Mouse (Mus musculus): ENCODE data around the gene Atp10a.

The Atp10a gene

GRCm38 (mm10) chr7:58709306-58709705, 53.3 kb downstream of the Atp10a start:
- H3K27me3 ChIP-seq (ENCODE audit: control insufficient read depth, insufficient read depth, low read length, poor library complexity, severe bottlenecking), result no peaks in the 10 kb centered on the region
- no peaks in the 10 kb centered on the region for H3K36me3 ChIP-seq (ENCODE audit: control insufficient read depth, insufficient read depth, low read length, poor library complexity, severe bottlenecking)
- no peak for DNase-seq (ENCODE audit: low read depth, low spot score)

- DNase-seq (ENCODE audit: low read depth, low spot score), result no peak
Observed at GRCm38 (mm10) chr7:58710312-58710711, 54.3 kb downstream of the Atp10a start.

DNA sequence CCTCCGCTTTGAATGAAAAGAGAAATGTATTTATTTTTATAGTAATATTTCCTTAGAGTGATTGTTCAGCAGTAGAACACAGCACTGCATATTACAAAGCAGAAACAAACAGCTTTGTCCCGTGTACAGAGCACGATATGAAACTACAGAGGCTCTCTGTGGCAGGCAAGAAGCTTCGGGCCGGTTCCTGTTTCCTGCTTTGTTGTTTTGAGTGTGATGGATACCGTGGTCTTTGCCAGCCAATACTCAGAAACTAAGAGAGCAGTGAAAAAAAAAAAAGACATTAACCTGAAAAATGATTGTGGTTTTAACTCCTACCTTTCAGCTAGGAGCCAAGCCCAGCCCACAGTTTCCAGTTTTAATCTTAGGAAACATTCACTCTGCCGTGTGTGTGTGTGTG, 55.8 kb downstream of the Atp10a start:
- H3K36me3 ChIP-seq (ENCODE audit: control insufficient read depth, insufficient read depth, low read length, poor library complexity, severe bottlenecking), result no peaks in the 10 kb centered on the region
- DNase-seq (ENCODE audit: low read depth, low spot score), result peak; percentile 48
- H3K27me3 ChIP-seq (ENCODE audit: control insufficient read depth, insufficient read depth, low read length, poor library complexity, severe bottlenecking), result no peaks in the 10 kb centered on the region

More at GRCm38 (mm10) chr7:58710312-58710711, 54.3 kb downstream of the Atp10a start:
- Histone ChIP-seq H3K36me3 (ENCODE audit: control insufficient read depth, insufficient read depth, low read length, poor library complexity, severe bottlenecking) (no peaks in the 10 kb centered on the region), H3K27me3 (ENCODE audit: control insufficient read depth, insufficient read depth, low read length, poor library complexity, severe bottlenecking) (no peaks in the 10 kb centered on the region)

GRCm38 (mm10) chr7:58715576-58716144, 59.7 kb downstream of the Atp10a start:
- H3K36me3 ChIP-seq (ENCODE audit: control insufficient read depth, insufficient read depth, low read length, poor library complexity, severe bottlenecking), result no peaks in the 10 kb centered on the region
- DNase-seq (ENCODE audit: low read depth, low spot score), result no peak
- H3K27me3 ChIP-seq (ENCODE audit: control insufficient read depth, insufficient read depth, low read length, poor library complexity, severe bottlenecking), result no peaks in the 10 kb centered on the region

GRCm38 (mm10) chr7:58716626-58717025, 60.7 kb downstream of the Atp10a start:
- no peaks in the 10 kb centered on the region for H3K27me3 ChIP-seq (ENCODE audit: control insufficient read depth, insufficient read depth, low read length, poor library complexity, severe bottlenecking)
- DNase-seq (ENCODE audit: low read depth, low spot score), result no peak
- H3K36me3 ChIP-seq (ENCODE audit: control insufficient read depth, insufficient read depth, low read length, poor library complexity, severe bottlenecking), result no peaks in the 10 kb centered on the region

DNA sequence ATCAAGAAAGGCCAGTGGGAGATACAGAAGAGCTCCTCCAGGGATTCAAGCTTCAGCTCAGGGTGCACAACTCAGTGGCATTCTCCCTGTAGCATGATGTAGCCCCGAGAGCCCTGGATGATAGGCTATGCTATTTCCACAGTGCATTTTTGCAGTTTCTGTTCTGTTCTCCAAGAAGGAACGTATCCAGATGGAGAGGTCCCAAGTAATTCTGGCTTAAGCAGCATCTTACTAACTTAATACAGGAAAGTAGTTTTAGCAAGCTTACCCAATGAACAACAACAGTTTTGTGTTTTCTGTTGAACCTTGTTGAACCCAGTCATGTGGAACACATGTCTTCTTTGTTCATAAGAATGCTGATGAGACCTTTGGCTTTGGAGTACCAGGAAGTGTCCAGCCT, 62.6 kb downstream of the Atp10a start:
- DNase-seq (ENCODE audit: low read depth, low spot score), result no peak
- Histone ChIP-seq H3K36me3 (ENCODE audit: control insufficient read depth, insufficient read depth, low read length, poor library complexity, severe bottlenecking) (no peaks in the 10 kb centered on the region), H3K27me3 (ENCODE audit: control insufficient read depth, insufficient read depth, low read length, poor library complexity, severe bottlenecking) (no peaks in the 10 kb centered on the region)

DNA sequence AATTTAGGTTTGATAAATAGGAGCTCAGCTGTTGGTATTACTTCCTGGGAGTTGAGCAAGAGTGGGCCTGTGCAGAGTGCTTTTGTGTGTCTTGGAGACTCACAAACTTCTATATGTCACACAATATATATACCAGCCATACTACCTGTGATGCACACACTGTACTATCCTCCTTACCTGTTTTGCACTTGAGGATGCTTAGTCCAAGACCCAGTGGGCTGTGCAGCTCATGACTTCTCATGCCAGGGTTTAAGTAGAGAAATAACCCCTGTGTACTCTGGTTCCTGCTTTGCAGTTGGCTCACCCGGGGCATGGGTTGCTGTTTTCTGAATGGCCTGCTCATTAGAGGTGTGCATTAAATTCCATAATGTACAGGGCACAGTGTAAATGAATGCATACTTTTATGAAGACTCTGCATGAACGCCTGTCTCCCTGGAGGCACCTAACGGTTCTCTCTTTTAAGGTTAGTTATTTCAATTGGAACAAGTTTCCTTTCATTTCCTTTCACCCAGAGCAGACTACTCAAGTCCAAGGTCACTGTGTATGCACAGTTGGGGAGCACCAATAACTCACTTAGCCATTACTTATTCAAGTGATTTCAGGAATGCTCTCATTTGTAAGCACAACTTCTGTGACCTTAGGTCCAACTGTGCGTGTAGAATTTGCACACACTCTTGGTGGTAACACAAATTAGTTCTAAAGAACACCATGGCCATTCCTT, 63.4 kb downstream of the Atp10a start:
- no peaks in the 10 kb centered on the region for H3K27me3 ChIP-seq (ENCODE audit: control insufficient read depth, insufficient read depth, low read length, poor library complexity, severe bottlenecking)
- no peak for DNase-seq (ENCODE audit: low read depth, low spot score)
- H3K36me3 ChIP-seq (ENCODE audit: control insufficient read depth, insufficient read depth, low read length, poor library complexity, severe bottlenecking), result no peaks in the 10 kb centered on the region

- no peak for DNase-seq (ENCODE audit: low read depth, low spot score)
- H3K27me3 ChIP-seq (ENCODE audit: control insufficient read depth, insufficient read depth, low read length, poor library complexity, severe bottlenecking), result no peaks in the 10 kb centered on the region
- no peaks in the 10 kb centered on the region for H3K36me3 ChIP-seq (ENCODE audit: control insufficient read depth, insufficient read depth, low read length, poor library complexity, severe bottlenecking)
Observed at GRCm38 (mm10) chr7:58722250-58722649, 66.3 kb downstream of the Atp10a start.

- Histone ChIP-seq H3K36me3 (ENCODE audit: control insufficient read depth, insufficient read depth, low read length, poor library complexity, severe bottlenecking) (no peaks in the 10 kb centered on the region), H3K27me3 (ENCODE audit: control insufficient read depth, insufficient read depth, low read length, poor library complexity, severe bottlenecking) (no peaks in the 10 kb centered on the region)
- DNase-seq (ENCODE audit: low read depth, low spot score), result no peak
Observed at GRCm38 (mm10) chr7:58730201-58730600, 74.2 kb downstream of the Atp10a start.

GRCm38 (mm10) chr7:58730831-58731230, 74.9 kb downstream of the Atp10a start:
- peak; percentile 25 for DNase-seq (ENCODE audit: low read depth, low spot score)
- no peaks in the 10 kb centered on the region for H3K27me3 ChIP-seq (ENCODE audit: control insufficient read depth, insufficient read depth, low read length, poor library complexity, severe bottlenecking)

GRCm38 (mm10) chr7:58732406-58732805, 76.4 kb downstream of the Atp10a start:
- DNase-seq (ENCODE audit: low read depth, low spot score), result no peak

More at GRCm38 (mm10) chr7:58730831-58731230, 74.9 kb downstream of the Atp10a start:
- no peaks in the 10 kb centered on the region for H3K36me3 ChIP-seq (ENCODE audit: control insufficient read depth, insufficient read depth, low read length, poor library complexity, severe bottlenecking)

GRCm38 (mm10) chr7:58733490-58733901, 77.5 kb downstream of the Atp10a start:
- no peak for DNase-seq (ENCODE audit: low read depth, low spot score)
- no peaks in the 10 kb centered on the region for H3K36me3 ChIP-seq (ENCODE audit: control insufficient read depth, insufficient read depth, low read length, poor library complexity, severe bottlenecking)
- H3K27me3 ChIP-seq (ENCODE audit: control insufficient read depth, insufficient read depth, low read length, poor library complexity, severe bottlenecking), result no peaks in the 10 kb centered on the region

More at GRCm38 (mm10) chr7:58732406-58732805, 76.4 kb downstream of the Atp10a start:
- Histone ChIP-seq H3K27me3 (ENCODE audit: control insufficient read depth, insufficient read depth, low read length, poor library complexity, severe bottlenecking) (no peaks in the 10 kb centered on the region), H3K36me3 (ENCODE audit: control insufficient read depth, insufficient read depth, low read length, poor library complexity, severe bottlenecking) (no peaks in the 10 kb centered on the region)

GRCm38 (mm10) chr7:58736841-58737547, 81.0 kb downstream of the Atp10a start:
- Histone ChIP-seq H3K36me3 (ENCODE audit: control insufficient read depth, insufficient read depth, low read length, poor library complexity, severe bottlenecking) (no peaks in the 10 kb centered on the region), H3K27me3 (ENCODE audit: control insufficient read depth, insufficient read depth, low read length, poor library complexity, severe bottlenecking) (no peaks in the 10 kb centered on the region)
- DNase-seq (ENCODE audit: low read depth, low spot score), result no peak

GRCm38 (mm10) chr7:58740196-58740595, 84.2 kb downstream of the Atp10a start:
- no peaks in the 10 kb centered on the region for H3K27me3 ChIP-seq (ENCODE audit: control insufficient read depth, insufficient read depth, low read length, poor library complexity, severe bottlenecking)
- DNase-seq (ENCODE audit: low read depth, low spot score), result no peak
- no peaks in the 10 kb centered on the region for H3K36me3 ChIP-seq (ENCODE audit: control insufficient read depth, insufficient read depth, low read length, poor library complexity, severe bottlenecking)

GRCm38 (mm10) chr7:58740842-58741241, 84.9 kb downstream of the Atp10a start:
- no peaks in the 10 kb centered on the region for H3K27me3 ChIP-seq (ENCODE audit: control insufficient read depth, insufficient read depth, low read length, poor library complexity, severe bottlenecking)
- peak; percentile 14 for DNase-seq (ENCODE audit: low read depth, low spot score)
- no peaks in the 10 kb centered on the region for H3K36me3 ChIP-seq (ENCODE audit: control insufficient read depth, insufficient read depth, low read length, poor library complexity, severe bottlenecking)

All from splenic B cell, adult 2 months (primary cell).